Mouse (Mus musculus) liver, embryonic 14.5 days (tissue): ENCODE data around the gene Katnb1. TPM values are rescaled to one million over a fixed set of nuclear protein-coding genes. Genes with fewer than 3 reads are reported as not detected.

ENCODE experiments used
- ATAC-seq: fragments of 200-750 bp; cut with Nextera tagmentation; 2 replicates; pipeline ENCODE4 v1.8.0; 2017; ENCODE audit warnings: moderate number of reproducible peaks, mild to moderate bottlenecking, moderate library complexity; ENCODE audit not compliant: insufficient read depth
- DNase-seq, 3 experiments: peaks; one replicate each; pipeline ENCODE4 v3.0.0-alpha.2; 2012 to 2013; ENCODE audit warnings: low read depth in 3 of 3, low spot score in 3 of 3
- H3K27ac ChIP-seq: fragments of 300-500 bp; sonication (generic); 2 replicates; pipeline ENCODE4 v1.5.1; 2014; ENCODE audit warnings: moderate library complexity, mild to moderate bottlenecking, control low read depth, inconsistent platforms
- H3K27me3 ChIP-seq: fragments of 300-500 bp; sonication (generic); 2 replicates; pipeline ENCODE4 v1.6.1; 2014; ENCODE audit warnings: mild to moderate bottlenecking, low read length, moderate library complexity; ENCODE audit not compliant: control insufficient read depth, insufficient read depth
- H3K36me3 ChIP-seq: fragments of 300-500 bp; sonication (generic); replicated peaks from 2 replicates; pipeline ENCODE4 v1.6.1; 2014; ENCODE audit warnings: low read depth; ENCODE audit not compliant: control insufficient read depth, insufficient read depth
- H3K4me1 ChIP-seq, 2 experiments: fragments of 200-500 bp in 1 of 2; fragments of 300-500 bp in 1 of 2; sonication (generic) in 1 of 2; replicated peaks; 2 replicates each; pipeline ENCODE4 v1.6.1; 2012 to 2014; ENCODE audit warnings: antibody characterized with exemption in 1 of 2, inconsistent platforms in 1 of 2, low read length in 1 of 2; ENCODE audit not compliant: control insufficient read depth in 2 of 2, insufficient read depth in 2 of 2
- H3K4me2 ChIP-seq: fragments of 300-500 bp; sonication (generic); 2 replicates; pipeline ENCODE4 v1.6.1; 2014; ENCODE audit warnings: low read depth, mild to moderate bottlenecking, control low read depth, moderate library complexity
- H3K4me3 ChIP-seq, 2 experiments: fragments of 200-500 bp in 1 of 2; fragments of 300-500 bp in 1 of 2; sonication (generic) in 1 of 2; 2 replicates each; pipeline ENCODE4 v1.5.1; 2012 to 2014; ENCODE audit warnings: low read depth in 2 of 2, low read length in 2 of 2, mild to moderate bottlenecking in 2 of 2, control low read depth in 1 of 2, inconsistent platforms in 1 of 2, moderate library complexity in 1 of 2; ENCODE audit not compliant: insufficient read depth in 1 of 2
- H3K9ac ChIP-seq: fragments of 300-500 bp; sonication (generic); replicated peaks from 2 replicates; pipeline ENCODE4 v1.6.1; 2014; ENCODE audit warnings: mild to moderate bottlenecking, control low read depth, moderate library complexity
- H3K9me3 ChIP-seq: fragments of 300-500 bp; sonication (generic); 2 replicates; pipeline ENCODE4 v1.6.1; 2016; ENCODE audit warnings: low read length, mixed read lengths; ENCODE audit not compliant: control insufficient read depth
- CTCF ChIP-seq: IDR thresholded peaks from 2 replicates; pipeline ENCODE4 v1.5.1; 2016; ENCODE audit warnings: antibody characterized with exemption, low read depth, control low read depth
- EP300 ChIP-seq: IDR thresholded peaks from 2 replicates; pipeline ENCODE4 v1.6.1; 2016; ENCODE audit warnings: antibody characterized with exemption, low read depth
- WGBS: fragments of 180-500 bp; shearing (Covaris S2); extraction: QIAGEN DNeasy Blood & Tissue Kit; methylation state at CpG from one replicate; pipeline ENCODE4 v1.1.7; 2014; ENCODE audit not compliant: insufficient replicate concordance; 5-methylcytosine and 5-hydroxymethylcytosine counted together
- polyA plus RNA-seq, 2 experiments: library from polyadenylated mRNA; depleted of rRNA in 1 of 2; stranded (reverse) in 1 of 2; unstranded in 1 of 2; fragments of >200 nt; fragmentation: Nextera tagmentation in 1 of 2; extraction: Ambion mirVana in 1 of 2; gene quantifications; 2 replicates each; pipeline versions ENCODE4 v1.2.1 to v1.2.3; 2012 to 2014

The Katnb1 gene
- polyA plus RNA-seq, 2 experiments, result 8.0 to 8.4 TPM

- peak; percentile 36 for ATAC-seq
- H3K27me3 ChIP-seq, result peaks cover 27% of the 10 kb centered on the region
- peak overlapping the region; percentile 51 to 52 for H3K4me3 ChIP-seq
- no peaks in the 10 kb centered on the region for H3K36me3 ChIP-seq
- H3K4me2 ChIP-seq, result peak overlapping the region; percentile 54
- 2% methylated on average over 54 of the region's 66 CpGs for WGBS
- no peak for DNase-seq
- TF ChIP-seq EP300 (no peak), CTCF (no peak)
- H3K27ac ChIP-seq, result no peak overlapping the region
- no peaks in the 10 kb centered on the region for H3K9me3 ChIP-seq
- peaks cover 0 to 15% of the 10 kb centered on the region in 2 experiments; a peak in 1 of 4 replicates for H3K4me1 ChIP-seq
- H3K9ac ChIP-seq, result peak overlapping the region; percentile 27; the same call in 1 of the 2 replicates
Measured at GRCm38 (mm10) chr8:95142075-95142831, 61.3 kb downstream of the Katnb1 start.

- Histone ChIP-seq H3K9me3 (no peaks in the 10 kb centered on the region), H3K27me3 (peaks cover 19% of the 10 kb centered on the region), H3K4me1 (peaks cover 0 to 15% of the 10 kb centered on the region in 2 experiments; a peak in 1 of 4 replicates), H3K36me3 (no peaks in the 10 kb centered on the region), H3K4me3 (no peak overlapping the region), H3K4me2 (no peak overlapping the region), H3K9ac (no peak overlapping the region), H3K27ac (no peak overlapping the region)
- 51% methylated on average over 17 of the region's 17 CpGs for WGBS
- DNase-seq, result no peak
- TF ChIP-seq CTCF (no peak), EP300 (no peak)
- ATAC-seq, result no peak
Measured at GRCm38 (mm10) chr8:95142985-95143804, 62.2 kb downstream of the Katnb1 start.

GRCm38 (mm10) chr8:95143805-95144630 lies 63.0 kb downstream of the Katnb1 start:
- H3K4me3 ChIP-seq, result no peak overlapping the region
- peaks cover 0 to 15% of the 10 kb centered on the region in 2 experiments; a peak in 1 of 4 replicates for H3K4me1 ChIP-seq
- 59% methylated on average over 6 of the region's 6 CpGs for WGBS
- H3K9ac ChIP-seq, result no peak overlapping the region
- no peak overlapping the region for H3K4me2 ChIP-seq
- H3K27ac ChIP-seq, result no peak overlapping the region
- no peak for TF ChIP-seq CTCF
- no peak for TF ChIP-seq EP300
- H3K36me3 ChIP-seq, result no peaks in the 10 kb centered on the region
- no peak for DNase-seq
- no peak for ATAC-seq
- peaks cover 19% of the 10 kb centered on the region for H3K27me3 ChIP-seq
- H3K9me3 ChIP-seq, result no peaks in the 10 kb centered on the region

- peaks cover 19% of the 10 kb centered on the region for H3K27me3 ChIP-seq
Measured at GRCm38 (mm10) chr8:95144631-95145015, 63.6 kb downstream of the Katnb1 start.

More at GRCm38 (mm10) chr8:95144631-95145015, 63.6 kb downstream of the Katnb1 start:
- no peak overlapping the region for H3K27ac ChIP-seq
- H3K4me1 ChIP-seq, result peaks cover 0 to 12% of the 10 kb centered on the region in 2 experiments; a peak in 1 of 4 replicates
- no peak overlapping the region for H3K4me2 ChIP-seq
- H3K9ac ChIP-seq, result no peak overlapping the region
- H3K36me3 ChIP-seq, result no peaks in the 10 kb centered on the region
- no peak for DNase-seq
- ATAC-seq, result no peak
- TF ChIP-seq EP300, result no peak
- TF ChIP-seq CTCF, result no peak
- no peak overlapping the region for H3K4me3 ChIP-seq
- WGBS, result 54% methylated on average over 2 of the region's 2 CpGs
- H3K9me3 ChIP-seq, result no peaks in the 10 kb centered on the region
